Mouse (Mus musculus): ENCODE measurements around the gene Nrros. TPM values are rescaled to one million over a fixed set of nuclear protein-coding genes. Genes with fewer than 3 reads are reported as not detected.

Nrros gene
- total RNA-seq (2014; fragmentation: Nextera tagmentation): 185 and 192 TPM in 2 replicates
- total RNA-seq (2017): 110 and 119 TPM in 2 replicates

DNA sequence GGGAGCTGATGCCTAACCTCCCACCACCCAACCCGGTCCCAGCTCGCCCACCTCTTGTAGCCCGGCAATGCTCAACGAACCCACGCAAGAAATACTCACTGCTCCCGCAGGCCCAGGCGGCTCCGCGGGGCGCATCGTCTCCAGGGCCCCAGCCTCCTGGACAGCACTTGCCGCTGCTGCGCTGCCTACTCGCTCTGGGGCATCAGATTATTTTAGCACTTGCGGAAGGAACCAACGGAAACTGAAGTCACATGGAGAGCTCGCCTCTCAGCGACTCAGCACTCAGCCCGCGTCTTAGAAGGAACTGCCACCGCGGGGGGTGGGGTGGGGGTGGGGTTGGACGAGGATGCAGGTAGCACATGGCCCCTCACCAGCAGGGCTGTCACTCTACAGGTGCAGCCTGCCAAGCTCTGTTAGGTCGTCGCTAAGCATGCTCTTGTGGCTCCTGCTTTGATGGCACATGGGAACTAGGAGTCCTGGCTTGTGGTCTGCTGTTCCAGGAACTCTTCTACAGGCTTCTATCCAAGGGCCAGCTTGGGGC is at the start of gene Nrros:
Gene Nrros, minus strand, starts transcription at position 314 of the 541 bp plus-strand sequence.
- ATAC-seq (replicated peaks; ENCODE audit: poor library complexity, severe bottlenecking): peak; percentile 85

DNA sequence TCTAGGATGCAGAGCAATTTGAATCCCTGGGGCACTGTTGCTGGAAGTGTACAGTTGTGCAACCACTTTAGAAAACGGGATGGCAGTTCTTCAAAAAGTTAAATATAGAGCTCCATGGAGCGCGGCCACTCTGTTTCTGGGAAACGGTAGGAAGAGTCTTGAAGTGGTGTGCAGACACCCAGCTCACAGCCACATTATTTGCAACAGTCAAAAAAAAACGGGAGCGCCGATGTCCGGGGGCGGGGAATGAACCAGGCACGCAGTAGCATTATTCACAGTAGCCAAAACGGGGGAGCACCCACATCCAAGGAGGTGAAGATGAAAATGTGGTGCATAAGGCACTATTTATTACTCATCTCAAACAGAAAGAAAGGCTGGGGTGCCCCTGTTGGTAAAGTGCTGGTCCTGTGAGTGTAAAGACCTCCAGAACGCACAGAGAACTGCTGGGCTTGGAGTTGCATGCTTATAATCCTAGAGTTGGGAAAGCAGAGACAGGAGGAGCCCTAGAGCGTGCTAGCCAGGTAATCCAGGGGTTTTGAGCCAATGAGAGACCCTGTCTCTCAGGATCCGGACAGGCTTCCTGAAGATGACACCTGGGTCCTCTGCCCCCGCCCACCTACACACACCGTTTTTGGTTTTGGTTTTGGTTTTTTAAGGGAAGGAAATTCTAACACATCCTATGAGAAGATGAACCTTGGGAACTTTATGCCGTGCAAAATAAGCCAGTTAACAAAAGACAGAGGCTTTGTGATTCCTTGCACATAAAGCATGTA is 49.6 kb upstream of the Nrros start:
- ATAC-seq (replicated peaks; ENCODE audit: poor library complexity, severe bottlenecking): no peak

DNA sequence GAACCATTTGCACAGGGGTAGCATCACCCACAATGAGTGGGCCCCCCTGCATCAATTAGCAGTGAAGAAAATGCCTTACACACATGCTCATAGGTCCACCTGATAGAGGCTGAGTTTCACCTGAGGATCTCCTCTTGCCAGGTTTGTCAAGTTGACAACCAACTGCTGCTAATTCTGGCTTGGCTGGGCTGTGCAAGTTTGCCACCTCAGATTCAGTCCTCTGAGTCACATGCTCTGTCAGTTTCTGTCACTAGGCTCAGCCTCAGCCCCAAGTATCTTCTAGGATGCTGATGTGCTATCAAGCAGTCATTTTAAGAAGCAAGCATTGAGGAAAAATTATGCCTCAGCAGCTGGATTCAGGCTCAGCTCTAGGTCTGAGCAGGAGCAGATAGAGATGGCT is 48.8 kb upstream of the Nrros start:
- no peak for ATAC-seq (replicated peaks; ENCODE audit: poor library complexity, severe bottlenecking)

DNA sequence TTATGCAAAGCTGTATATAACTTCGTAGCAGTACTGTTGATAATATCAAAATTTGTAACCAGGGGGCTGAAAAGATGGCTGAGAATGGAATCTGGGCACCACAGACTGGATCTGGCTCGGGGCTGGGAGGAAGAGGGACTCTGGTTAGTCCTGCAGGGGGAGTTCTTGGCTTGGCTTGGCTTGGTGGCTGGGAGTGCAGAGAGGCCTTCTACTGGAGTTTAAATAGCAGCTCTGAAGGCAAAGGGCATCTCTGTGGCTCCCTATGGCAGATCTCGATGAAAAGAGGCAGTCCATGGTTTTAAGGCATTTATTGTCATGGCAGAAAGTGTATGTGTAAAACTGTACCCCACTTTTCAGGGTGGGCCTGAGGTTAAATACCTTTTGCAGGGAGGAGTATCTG is 39.5 kb upstream of the Nrros start:
- ATAC-seq (replicated peaks; ENCODE audit: poor library complexity, severe bottlenecking): no peak

DNA sequence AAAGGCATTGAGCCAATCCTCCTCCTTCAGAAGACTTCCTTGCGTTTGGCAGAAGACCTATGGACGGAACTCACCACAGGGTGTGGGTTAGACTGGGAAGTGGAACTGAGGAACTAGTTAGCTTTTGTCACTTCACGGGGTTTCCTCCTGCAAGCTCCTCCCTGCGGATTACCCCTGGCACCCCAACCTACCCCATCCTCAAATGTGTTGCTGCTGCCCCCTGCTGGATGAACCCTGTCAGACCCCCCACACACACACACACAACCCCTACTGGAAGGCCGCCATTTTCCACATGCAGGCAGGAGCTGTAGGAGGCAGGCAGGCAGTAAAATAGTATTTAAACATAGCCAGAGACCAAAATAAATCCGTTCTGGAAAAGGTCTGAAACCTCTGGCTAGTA is 37.3 kb upstream of the Nrros start:
- ATAC-seq (replicated peaks; ENCODE audit: poor library complexity, severe bottlenecking): peak; percentile 100

DNA sequence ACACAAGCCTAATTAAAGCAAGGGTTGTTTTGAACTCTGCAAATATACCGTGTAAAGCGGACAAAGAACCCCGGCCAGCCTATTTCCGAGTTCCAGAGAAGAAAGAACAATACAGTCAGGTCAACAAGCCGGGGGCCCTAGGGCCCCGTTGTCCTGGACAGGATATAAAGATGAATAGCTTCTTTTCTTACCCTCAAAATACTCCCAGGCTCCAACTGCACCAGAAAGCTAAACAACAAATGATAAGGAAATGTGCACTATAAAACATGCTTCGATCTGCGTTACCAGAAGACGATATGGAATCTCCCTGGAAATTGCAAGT is 35.6 kb upstream of the Nrros start:
- no peak for ATAC-seq (replicated peaks; ENCODE audit: poor library complexity, severe bottlenecking)

DNA sequence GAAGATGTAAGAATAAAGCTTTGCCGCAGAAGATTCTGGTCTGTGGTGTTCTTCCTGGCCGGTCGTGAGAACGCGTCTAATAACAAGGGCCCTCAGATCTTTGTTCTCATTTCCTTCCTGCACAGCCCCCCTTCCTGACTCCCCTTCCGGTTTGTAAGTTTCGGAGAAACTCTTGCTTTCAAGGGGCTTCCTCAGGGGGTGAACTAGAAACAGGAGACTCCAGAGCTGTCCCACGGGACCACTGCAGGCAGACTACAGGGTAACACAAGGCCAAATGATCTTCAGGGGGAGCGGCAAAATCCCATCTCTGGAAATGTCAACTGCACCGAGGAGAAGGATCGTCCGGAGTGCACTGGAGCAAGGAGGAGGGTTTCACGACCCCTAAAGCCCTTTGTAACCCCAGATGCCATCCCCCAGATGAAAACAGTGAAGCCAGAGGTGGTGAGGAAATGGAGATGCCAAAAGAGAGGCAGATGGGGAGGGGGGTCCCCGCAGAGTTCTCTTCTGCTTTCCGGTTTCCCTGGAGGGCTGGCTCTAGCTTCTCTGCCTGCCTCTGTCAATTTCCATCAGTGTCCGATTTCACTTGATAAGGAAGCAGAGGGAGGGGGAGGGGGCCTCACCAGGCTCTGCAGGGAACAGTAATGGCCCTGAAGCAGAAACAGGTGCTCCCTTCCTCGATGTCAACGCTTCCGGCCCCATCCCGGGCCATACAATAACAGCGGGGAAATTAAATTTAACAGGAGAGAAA is 35.0 kb upstream of the Nrros start:
- ATAC-seq (replicated peaks; ENCODE audit: poor library complexity, severe bottlenecking): peak; percentile 18

DNA sequence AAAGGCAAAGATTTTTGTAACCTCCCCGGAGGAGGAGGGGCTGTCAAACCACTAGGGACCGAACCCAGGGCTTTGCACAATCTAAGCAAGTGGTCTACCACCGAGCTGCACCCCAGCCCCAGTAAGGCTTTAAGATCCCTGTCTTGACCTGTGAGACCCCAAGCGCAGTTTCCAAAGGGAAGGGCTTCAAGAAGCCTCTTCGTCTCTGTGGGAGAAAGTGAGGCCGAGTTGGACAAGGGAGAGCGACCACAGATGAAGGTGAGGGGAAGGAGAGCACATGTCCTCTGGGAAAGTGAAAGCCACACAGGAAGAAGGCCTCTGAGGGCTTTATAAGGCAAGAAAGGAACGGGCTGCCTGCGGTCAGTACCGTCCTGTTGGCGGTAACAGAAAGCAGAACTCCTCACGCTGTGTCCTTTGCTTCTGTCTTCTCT is 24.6 kb upstream of the Nrros start:
- ATAC-seq (replicated peaks; ENCODE audit: poor library complexity, severe bottlenecking): peak; percentile 86

DNA sequence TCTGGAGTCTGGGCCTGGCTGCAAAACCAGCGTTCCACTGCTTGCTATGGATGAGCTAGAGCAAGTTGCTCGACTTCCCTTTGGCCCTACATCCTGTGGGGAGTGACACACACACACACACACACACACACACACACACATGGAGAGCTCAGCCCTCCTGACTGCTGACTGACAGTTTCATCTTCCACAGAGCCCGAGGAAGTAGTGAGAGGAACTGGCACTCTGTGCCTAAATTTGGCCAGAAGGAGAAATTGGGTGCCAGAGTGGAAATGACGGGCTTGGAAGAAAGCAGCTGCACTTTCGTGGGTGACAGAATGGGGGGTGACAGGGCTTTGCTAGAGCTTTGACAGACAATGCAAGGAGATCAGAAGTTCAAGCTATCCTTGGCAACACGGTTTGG is 23.7 kb upstream of the Nrros start:
- ATAC-seq (replicated peaks; ENCODE audit: poor library complexity, severe bottlenecking): peak; percentile 80

DNA sequence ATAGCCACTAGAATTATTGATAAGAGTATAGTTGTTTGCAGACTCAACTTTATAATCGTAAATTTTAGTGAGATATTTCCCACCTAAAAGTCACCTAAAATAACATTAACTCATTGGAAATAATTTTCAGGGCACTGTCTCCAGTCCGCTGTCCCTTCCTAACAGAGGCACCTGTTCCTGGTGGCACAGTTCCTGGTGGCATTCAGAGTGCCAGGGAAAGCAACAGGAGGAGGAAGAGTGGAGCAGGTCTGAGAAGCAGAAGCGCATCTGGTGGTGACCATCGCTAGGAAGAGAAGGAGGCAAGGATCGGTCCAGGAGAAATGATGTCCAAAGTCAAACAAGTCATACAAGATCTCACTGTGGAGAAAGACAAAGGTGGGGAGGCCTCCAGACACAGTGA is 20.7 kb upstream of the Nrros start:
- no peak for ATAC-seq (replicated peaks; ENCODE audit: poor library complexity, severe bottlenecking)

DNA sequence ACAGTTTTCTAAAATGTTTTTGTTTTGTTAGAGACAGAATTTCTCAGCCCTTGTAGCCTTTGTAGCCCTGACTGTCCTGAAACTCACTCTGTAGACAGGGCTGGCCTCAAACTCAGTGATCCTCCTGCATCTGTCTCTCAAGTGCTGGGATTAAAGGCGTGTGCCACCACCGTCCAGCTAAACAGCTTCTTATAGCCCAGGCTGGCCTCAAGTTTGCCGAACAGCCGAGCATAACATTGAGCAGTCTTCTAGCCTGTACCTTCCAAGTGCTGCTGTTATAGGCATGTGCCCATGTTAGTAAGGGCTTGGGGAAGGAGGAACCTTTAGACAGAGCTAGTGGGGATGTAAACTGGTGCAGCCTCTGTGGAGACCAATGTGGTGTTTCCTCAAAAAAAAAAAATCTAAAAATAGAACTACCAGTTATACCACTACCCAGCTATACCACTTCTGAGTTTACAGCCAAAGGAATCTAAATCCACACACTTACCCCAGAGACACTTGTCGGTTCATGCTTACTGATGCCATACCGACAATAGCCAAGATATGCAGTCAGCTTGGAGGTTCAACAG is 14.0 kb upstream of the Nrros start, which contains the start of gene Bex6:
Gene Bex6, plus strand, starts transcription at position 491 of the 569 bp plus-strand sequence.
- peak; percentile 45 for ATAC-seq (replicated peaks; ENCODE audit: poor library complexity, severe bottlenecking)

DNA sequence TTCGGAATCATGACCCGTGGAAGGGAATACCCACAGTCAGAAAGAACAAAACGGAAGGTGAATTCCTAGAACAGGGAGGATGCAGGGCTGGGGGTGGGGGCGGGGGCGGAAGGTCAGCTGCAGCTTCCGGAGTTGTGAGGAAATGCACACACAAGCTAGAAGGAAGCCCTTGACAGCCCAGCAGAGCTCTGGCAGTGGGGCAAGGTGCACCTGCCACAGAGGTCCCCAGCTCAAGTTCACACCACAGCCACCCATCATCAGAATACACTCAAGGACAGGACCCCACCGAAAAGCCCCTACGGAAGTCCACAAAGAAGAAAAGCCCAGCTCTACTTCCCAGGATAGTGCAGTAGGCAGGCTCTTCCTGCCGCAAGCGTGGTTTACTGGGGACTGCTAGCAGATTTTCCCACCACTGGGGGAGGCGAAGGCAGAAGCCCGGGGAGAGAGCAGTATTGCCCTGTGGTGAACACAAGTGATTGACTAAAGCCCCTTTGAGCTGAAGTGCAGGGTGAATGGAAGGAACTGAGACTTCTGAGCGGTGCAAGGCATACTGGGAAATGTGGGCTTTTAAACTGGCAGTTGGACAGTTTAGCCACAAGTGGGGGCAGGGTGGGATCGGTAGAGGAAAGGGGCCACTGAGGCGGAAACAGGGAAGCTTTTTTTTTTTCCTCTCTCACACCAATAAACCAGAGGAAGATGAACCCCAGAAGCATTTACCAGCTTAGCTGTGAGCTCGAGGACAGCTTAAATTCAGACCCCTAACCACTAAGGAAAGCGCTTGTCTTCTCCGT is 11.7 kb upstream of the Nrros start:
- peak; percentile 70 for ATAC-seq (replicated peaks; ENCODE audit: poor library complexity, severe bottlenecking)

DNA sequence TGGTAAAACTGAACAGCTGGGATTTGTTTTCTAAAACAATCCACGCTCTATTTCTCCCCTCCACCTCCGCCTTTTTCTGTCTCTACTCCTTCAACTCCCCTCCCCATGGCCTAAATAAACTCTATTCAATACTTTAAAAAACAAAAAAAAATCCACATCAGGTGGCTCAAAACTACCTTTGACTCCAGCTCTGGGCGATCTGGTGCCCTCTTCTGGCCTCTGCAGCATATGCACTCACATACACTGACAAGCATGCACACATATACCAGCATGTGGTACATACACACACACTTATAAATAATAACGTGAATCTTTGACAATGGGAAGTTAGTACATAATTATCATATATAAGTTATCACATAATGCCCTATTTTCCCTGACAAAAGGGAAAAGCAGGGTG is 9.6 kb upstream of the Nrros start:
- ATAC-seq (replicated peaks; ENCODE audit: poor library complexity, severe bottlenecking): no peak

DNA sequence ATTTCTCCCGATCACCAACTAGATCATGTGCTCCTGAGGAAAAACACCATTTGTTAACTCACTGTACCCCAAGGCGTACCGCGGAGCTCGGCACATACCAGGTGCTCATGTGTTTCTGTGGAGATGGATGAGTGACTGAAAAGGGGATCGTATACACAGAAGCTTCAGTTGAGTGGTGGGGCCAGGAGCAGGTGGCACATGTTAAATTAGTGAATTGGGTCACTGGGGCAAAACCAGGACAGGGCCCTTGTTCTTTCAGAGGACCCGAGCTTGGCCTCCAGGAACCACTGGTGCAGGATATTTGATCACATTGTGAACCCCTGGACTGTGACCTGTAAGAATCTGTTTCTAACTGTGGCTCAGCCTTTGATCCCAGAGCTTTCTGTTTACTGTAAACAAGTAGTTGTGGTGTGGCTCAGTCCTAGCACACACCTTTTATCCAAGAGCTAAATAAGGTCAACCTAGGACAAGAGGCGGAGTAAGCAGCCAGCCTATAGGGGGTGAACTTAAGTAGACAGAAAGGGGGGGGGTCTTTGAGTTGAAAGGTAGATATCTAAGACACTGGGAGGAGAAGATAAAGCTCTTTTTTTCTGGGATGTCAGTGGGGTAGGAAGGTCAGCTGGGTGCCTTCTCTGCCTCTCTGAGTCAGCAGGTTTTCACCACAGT is 9.1 kb upstream of the Nrros start:
- no peak for ATAC-seq (replicated peaks; ENCODE audit: poor library complexity, severe bottlenecking)

DNA sequence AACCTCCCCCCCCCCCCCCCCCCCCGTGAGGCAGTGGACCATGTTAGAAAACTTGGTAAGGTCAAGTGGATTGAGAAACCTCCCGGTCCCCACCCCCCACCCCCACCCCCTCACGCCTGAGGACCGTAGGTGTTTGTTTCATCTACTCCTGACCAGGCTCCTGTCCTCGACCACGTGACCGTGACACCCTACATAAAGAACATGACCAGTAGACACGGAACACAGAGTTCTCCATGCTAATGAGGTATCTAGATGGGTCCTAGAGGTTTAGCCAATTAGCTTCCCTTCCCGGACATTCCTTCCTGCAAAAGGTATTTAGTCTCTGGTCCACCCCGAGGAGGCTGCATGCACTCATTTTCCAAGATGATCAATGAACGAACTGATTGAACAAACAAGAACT is 8.0 kb upstream of the Nrros start:
- no peak for ATAC-seq (replicated peaks; ENCODE audit: poor library complexity, severe bottlenecking)

DNA sequence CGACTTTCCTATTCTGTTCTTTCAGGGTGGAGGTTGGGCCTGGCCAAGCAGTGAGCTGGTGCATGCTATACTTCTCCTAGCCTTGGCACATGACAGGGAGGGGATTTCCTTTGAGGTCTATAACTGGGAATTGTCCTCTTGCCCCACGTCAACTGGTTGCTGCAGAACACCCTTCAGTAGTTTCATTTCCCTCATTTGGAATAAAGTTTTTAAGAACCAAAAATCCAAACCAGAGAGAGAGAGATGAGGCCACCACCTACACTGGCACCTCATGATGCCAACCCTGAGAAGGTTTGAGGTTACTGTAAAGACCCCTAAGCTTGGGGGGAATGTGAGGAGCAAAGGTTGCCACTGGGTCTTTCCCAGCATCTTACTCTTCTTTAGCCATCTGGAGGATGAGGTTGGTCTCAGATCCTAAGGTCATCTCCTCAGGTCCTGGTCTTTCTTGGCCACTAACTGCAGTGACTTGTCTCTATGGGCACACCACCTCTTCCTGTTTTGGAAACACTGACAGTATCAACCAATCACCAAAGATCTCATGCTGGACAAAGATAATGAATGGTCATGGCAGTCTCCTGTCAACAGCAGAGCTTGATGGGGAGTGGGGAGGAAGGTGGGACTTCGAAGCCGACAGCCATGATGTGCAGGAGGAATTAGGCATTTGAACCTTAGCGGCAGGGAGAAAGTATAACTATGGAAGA is 5.8 kb upstream of the Nrros start:
- ATAC-seq (replicated peaks; ENCODE audit: poor library complexity, severe bottlenecking): peak; percentile 93

DNA sequence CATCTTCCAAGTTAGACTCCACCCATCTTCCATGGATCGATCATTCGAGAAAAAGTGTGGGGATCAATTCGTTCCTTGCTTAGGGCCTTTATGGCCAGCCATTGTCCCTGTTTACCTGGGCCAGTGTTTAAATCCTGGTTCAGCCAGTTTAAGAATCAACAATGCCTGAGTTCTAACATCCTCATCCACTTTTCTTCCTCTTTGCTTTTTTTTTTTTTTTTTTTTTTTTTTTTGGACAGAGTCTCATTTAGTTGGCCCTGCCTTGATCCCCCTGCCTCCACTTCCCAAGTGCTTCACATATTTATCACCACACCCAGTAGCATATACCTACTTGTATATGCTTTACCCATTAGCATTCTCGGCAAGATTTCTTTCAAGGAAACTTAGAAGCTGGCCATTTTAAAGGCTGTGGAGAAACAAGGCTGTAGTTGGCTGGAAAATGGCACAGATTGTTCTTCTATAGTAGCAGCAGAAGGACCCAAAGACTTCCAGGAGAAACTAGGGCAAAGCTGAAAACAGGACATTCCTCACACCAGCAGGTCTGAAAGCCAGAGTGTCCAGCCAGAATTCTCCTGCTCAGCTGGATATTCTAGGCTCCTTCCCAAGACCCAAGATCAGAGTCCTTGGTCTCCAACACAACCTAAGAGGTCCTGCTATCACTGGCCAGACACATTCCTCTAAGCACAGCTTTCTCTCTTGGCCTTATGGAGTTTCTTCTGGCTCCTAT is 2.6 kb upstream of the Nrros start:
- ATAC-seq (replicated peaks; ENCODE audit: poor library complexity, severe bottlenecking): no peak

DNA sequence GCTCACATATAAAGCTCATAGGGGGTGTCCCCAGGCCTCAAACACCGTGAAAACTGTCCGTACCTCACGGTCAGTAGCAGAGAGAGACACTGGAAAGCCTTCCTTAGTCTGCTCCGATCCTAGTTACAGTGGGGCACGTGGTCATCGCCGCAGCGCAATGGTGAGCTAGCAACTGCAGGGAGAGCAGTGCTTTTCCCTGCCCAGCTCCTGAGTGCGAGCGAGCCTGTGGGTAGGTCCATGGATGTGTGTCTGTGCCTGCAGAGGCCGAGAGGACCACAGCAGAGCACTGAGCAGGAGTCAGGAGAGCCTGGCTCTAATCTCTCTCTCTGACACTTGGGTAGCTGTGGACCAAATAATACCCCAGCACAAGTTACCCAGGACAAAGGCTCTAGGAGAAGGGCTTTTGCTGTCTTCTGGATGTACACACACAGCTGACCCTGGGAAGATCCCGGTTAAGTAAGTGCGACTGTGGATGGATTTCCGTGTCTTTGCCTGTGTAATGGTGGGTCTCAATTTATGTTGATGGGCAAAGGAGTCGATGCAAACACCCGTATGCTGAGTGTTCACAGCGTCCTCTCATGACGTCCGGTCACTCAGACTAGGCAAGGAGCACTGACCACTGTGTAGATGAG is 882 bp downstream of the Nrros start:
- ATAC-seq (replicated peaks; ENCODE audit: poor library complexity, severe bottlenecking): 0 out of 2 replicates have a peak, but pooled peaks have one; percentile 15

Measured in granulocyte monocyte progenitor cell, adult 5-6 weeks (primary cell).